Mouse (Mus musculus) myocyte (in vitro differentiated cells): ENCODE data around the gene Aamp. TPM values are rescaled to one million over a fixed set of nuclear protein-coding genes. Genes with fewer than 3 reads are reported as not detected.

Experiments
- H3K27me3 ChIP-seq: one replicate; pipeline ENCODE4 v1.6.1; 2011; ENCODE audit not compliant: control insufficient read depth, insufficient read depth, insufficient read length
- H3K36me3 ChIP-seq: one replicate; pipeline ENCODE4 v1.6.1; 2011; ENCODE audit not compliant: control insufficient read depth, insufficient read depth
- H3K4me2 ChIP-seq: one replicate; pipeline ENCODE4 v1.6.1; 2011; ENCODE audit warnings: low read depth, control low read depth
- H3K4me3 ChIP-seq: one replicate; pipeline ENCODE4 v1.5.1; 2011; ENCODE audit warnings: mild to moderate bottlenecking, control low read depth, moderate library complexity
- H3K79me2 ChIP-seq: one replicate; pipeline ENCODE4 v1.6.1; 2011; ENCODE audit not compliant: control insufficient read depth, insufficient read depth
- H3ac ChIP-seq: one replicate; pipeline ENCODE4 v1.6.1; 2011; ENCODE audit not compliant: control insufficient read depth, insufficient read length
- CEBPB ChIP-seq: IDR thresholded peaks from 2 replicates; pipeline ENCODE4 v1.6.1; 2011; ENCODE audit warnings: mild to moderate bottlenecking, moderate library complexity; ENCODE audit not compliant: poor library complexity, insufficient read depth, severe bottlenecking
- E2F4 ChIP-seq: IDR thresholded peaks from one replicate; pipeline ENCODE4 v1.6.1; 2011; ENCODE audit warnings: mild to moderate bottlenecking, control low read depth, moderate library complexity; ENCODE audit not compliant: insufficient read depth
- MAX ChIP-seq: IDR thresholded peaks from one replicate; pipeline ENCODE4 v1.6.1; 2011; ENCODE audit warnings: low read depth, mild to moderate bottlenecking, control low read depth
- MYOD1 ChIP-seq, 3 experiments: IDR thresholded peaks; one replicate each; pipeline ENCODE4 v1.6.1; 2011; ENCODE audit warnings: control low read depth in 2 of 3, low read depth in 2 of 3, mild to moderate bottlenecking in 2 of 3, moderate library complexity in 1 of 3; ENCODE audit not compliant: insufficient read length in 2 of 3, control insufficient read depth in 1 of 3
- MYOG ChIP-seq, 3 experiments: IDR thresholded peaks; one replicate each; pipeline ENCODE4 v1.6.1; 2011; ENCODE audit warnings: control low read depth in 2 of 3, low read depth in 2 of 3, mild to moderate bottlenecking in 2 of 3; ENCODE audit not compliant: insufficient read length in 2 of 3, control insufficient read depth in 1 of 3, insufficient read depth in 1 of 3
- POLR2A ChIP-seq: IDR thresholded peaks from one replicate; pipeline ENCODE4 v1.6.1; 2011; ENCODE audit warnings: low read depth, mild to moderate bottlenecking, control low read depth, moderate library complexity; ENCODE audit not compliant: insufficient read length
- POLR2AphosphoS2 ChIP-seq: IDR thresholded peaks from one replicate; pipeline ENCODE4 v1.6.1; 2011; ENCODE audit warnings: low read depth, control low read depth; ENCODE audit not compliant: insufficient read length
- REST ChIP-seq: IDR thresholded peaks from one replicate; pipeline ENCODE4 v1.6.1; 2011; ENCODE audit warnings: mild to moderate bottlenecking, control low read depth, moderate library complexity; ENCODE audit not compliant: insufficient read depth, insufficient read length
- SRF ChIP-seq: IDR thresholded peaks from one replicate; pipeline ENCODE4 v1.6.1; 2011; ENCODE audit warnings: low read depth; ENCODE audit not compliant: control insufficient read depth, insufficient read length
- TCF12 ChIP-seq: IDR thresholded peaks from one replicate; pipeline ENCODE4 v1.6.1; 2011; ENCODE audit warnings: mild to moderate bottlenecking, control low read depth; ENCODE audit not compliant: poor library complexity, insufficient read depth, severe bottlenecking
- TCF3 ChIP-seq: IDR thresholded peaks from one replicate; pipeline ENCODE4 v1.6.1; 2011; ENCODE audit warnings: low read depth, control low read depth; ENCODE audit not compliant: insufficient read length
- USF1 ChIP-seq: IDR thresholded peaks from one replicate; pipeline ENCODE4 v1.6.1; 2011; ENCODE audit warnings: low read depth, mild to moderate bottlenecking, control low read depth, moderate library complexity
- polyA plus RNA-seq: library from polyadenylated mRNA; unstranded; fragments of >200 nt; fragmentation: generic; extraction: Trizol; gene quantifications from one replicate; pipeline ENCODE4 v1.2.1, GENCODE M21; 2012; ENCODE audit warnings: missing spikeins

Aamp gene
- polyA plus RNA-seq, 1 experiment = 199 TPM

DNA sequence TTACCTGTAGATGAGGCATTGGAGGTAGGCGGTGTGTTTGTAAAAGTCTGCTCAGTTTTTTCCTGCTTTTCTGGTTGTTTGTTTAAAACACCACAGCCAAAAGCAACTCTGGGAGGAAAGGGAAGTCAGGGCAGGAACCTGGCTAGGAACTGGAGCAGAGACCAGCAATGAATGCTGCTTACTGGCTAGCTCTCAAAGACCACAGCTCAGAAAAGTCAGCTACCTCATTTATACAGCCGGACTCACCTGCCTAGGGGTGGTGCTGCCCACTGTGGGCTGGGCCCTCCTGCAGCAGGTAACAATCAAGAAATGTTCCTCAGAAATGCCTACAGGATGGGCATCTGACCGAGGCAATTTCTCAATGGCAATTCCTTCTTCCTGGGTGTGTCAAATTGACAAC lies 30.3 kb upstream of the Aamp start:
- H3K79me2 ChIP-seq = no peaks in the 10 kb centered on the region
- H3K4me3 ChIP-seq = no peak overlapping the region
- H3K27me3 ChIP-seq = no peaks in the 10 kb centered on the region
- no peak overlapping the region for H3ac ChIP-seq
- H3K4me2 ChIP-seq = no peak overlapping the region
- TF ChIP-seq POLR2A = no peak
- no peaks in the 10 kb centered on the region for H3K36me3 ChIP-seq

- Histone ChIP-seq H3K79me2 (no peaks in the 10 kb centered on the region), H3K4me2 (no peak overlapping the region), H3ac (no peak overlapping the region), H3K36me3 (no peaks in the 10 kb centered on the region), H3K27me3 (no peaks in the 10 kb centered on the region), H3K4me3 (no peak overlapping the region)
- TF ChIP-seq USF1 (no peak), MYOG (IDR thresholded peaks at IDR 0.05; ENCODE audit: control insufficient read depth in 1 of 3, insufficient read depth in 1 of 3, insufficient read length in 2 of 3, low read depth in 2 of 3) (no peak), TCF3 (no peak), E2F4 (no peak), CEBPB (no peak), MAX (no peak), POLR2AphosphoS2 (no peak), POLR2A (no peak), TCF12 (no peak), REST (no peak), SRF (no peak), MYOD1 (IDR thresholded peaks at IDR 0.05; ENCODE audit: control insufficient read depth in 1 of 3, insufficient read length in 2 of 3, low read depth in 2 of 3) (no peak)
Observed at GRCm38 (mm10) chr1:74313049-74313692, 28.6 kb upstream of the Aamp start.

GRCm38 (mm10) chr1:74309767-74310166 lies 25.2 kb upstream of the Aamp start:
- Histone ChIP-seq H3K4me2 (no peak overlapping the region), H3K79me2 (no peaks in the 10 kb centered on the region), H3K4me3 (no peak overlapping the region), H3ac (no peak overlapping the region), H3K36me3 (no peaks in the 10 kb centered on the region), H3K27me3 (no peaks in the 10 kb centered on the region)
- no peak for TF ChIP-seq USF1
- TF ChIP-seq MAX = no peak
- TF ChIP-seq POLR2AphosphoS2 = no peak
- no peak for TF ChIP-seq POLR2A
- no peak for TF ChIP-seq MYOD1 (IDR thresholded peaks at IDR 0.05; ENCODE audit: control insufficient read depth in 1 of 3, insufficient read length in 2 of 3, low read depth in 2 of 3)
- no peak for TF ChIP-seq MYOG (IDR thresholded peaks at IDR 0.05; ENCODE audit: control insufficient read depth in 1 of 3, insufficient read depth in 1 of 3, insufficient read length in 2 of 3, low read depth in 2 of 3)
- TF ChIP-seq REST = no peak
- TF ChIP-seq TCF12 = no peak
- no peak for TF ChIP-seq CEBPB
- no peak for TF ChIP-seq E2F4
- no peak for TF ChIP-seq SRF
- TF ChIP-seq TCF3 = no peak

DNA sequence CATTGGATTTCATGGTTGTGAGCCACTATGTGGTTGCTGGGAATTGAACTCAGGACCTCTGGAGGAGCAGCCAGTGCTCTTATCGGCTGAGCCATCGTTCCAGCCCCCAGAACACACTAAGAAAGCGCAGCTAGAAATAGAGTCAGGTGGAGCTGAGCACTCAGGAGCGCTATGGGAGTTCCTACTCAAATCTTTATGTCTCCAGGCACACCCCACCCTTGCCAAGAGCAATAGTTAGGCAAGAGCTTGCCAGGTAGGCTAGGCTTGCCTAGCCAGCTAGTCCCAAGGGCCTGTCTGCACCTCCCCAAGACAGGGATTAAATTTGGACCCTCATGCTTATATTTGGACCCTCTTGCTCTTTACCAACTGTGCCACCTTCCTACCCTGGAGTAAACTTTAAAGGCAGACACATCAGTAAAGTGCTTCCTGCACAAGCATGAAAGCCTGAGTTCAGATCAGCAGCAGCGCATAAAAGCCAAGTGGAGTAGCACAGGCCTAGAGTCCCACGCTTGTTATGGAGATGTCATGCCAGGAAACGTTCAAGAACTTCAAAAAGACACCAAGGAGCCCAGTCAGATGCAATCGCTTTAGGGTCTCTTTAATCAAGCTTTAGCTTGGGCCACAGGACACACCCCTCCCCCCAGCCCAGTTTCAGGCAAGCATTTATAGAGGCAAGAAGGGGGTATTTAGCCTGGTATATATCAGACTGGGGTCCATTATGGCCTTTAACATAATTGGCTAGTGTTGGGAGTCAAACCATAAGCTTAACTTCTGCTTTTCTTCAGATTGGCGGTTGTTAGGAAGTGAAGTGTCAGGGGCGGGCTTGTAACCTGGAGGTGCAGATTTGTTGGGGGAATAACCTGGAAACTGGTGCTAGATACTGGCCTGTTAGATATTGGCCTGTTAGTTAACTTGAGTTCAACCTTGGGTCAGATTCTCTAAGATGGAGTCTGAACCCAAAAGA lies 23.7 kb upstream of the Aamp start:
- no peak overlapping the region for H3K4me3 ChIP-seq
- no peaks in the 10 kb centered on the region for H3K36me3 ChIP-seq
- H3K4me2 ChIP-seq = no peak overlapping the region
- no peaks in the 10 kb centered on the region for H3K27me3 ChIP-seq
- TF ChIP-seq REST = no peak
- TF ChIP-seq POLR2A = no peak
- no peak for TF ChIP-seq USF1
- H3ac ChIP-seq = no peak overlapping the region
- H3K79me2 ChIP-seq = peaks cover 5% of the 10 kb centered on the region

- Histone ChIP-seq H3K4me3 (no peak overlapping the region), H3ac (no peak overlapping the region), H3K36me3 (no peaks in the 10 kb centered on the region), H3K79me2 (peaks cover 16% of the 10 kb centered on the region), H3K27me3 (no peaks in the 10 kb centered on the region), H3K4me2 (no peak overlapping the region)
- no peak for TF ChIP-seq CEBPB
- TF ChIP-seq E2F4 = no peak
- no peak for TF ChIP-seq MAX
- TF ChIP-seq POLR2A = no peak
- TF ChIP-seq TCF12 = no peak
- TF ChIP-seq MYOG (IDR thresholded peaks at IDR 0.05; ENCODE audit: control insufficient read depth in 1 of 3, insufficient read depth in 1 of 3, insufficient read length in 2 of 3, low read depth in 2 of 3) = no peak
- TF ChIP-seq REST = no peak
- TF ChIP-seq POLR2AphosphoS2 = no peak
- no peak for TF ChIP-seq USF1
Observed at GRCm38 (mm10) chr1:74307146-74307545, 22.6 kb upstream of the Aamp start.
